Mouse (Mus musculus) kidney, adult 2 months (tissue): Measurements from ENCODE around the gene Mgmt.

Experiments
- CTCF ChIP-seq: fragments of 200-500 bp; conservative IDR thresholded peaks from 2 replicates; pipeline ENCODE4 v1.5.1; 2011; ENCODE audit warnings: low read depth, mild to moderate bottlenecking, control low read depth, low read length, moderate library complexity, mixed read lengths; ENCODE audit not compliant: insufficient read depth, insufficient read length
- POLR2A ChIP-seq: fragments of 200-500 bp; IDR thresholded peaks from one replicate; pipeline ENCODE4 v1.6.1; 2011; ENCODE audit warnings: low read depth, low read length, control low read depth

- TF ChIP-seq POLR2A (no peak), CTCF (no peak)
Measured at GRCm38 (mm10) chr7:137065408-137065807, 171.0 kb downstream of the Mgmt start.
